Mouse (Mus musculus): ENCODE results near the gene Cnnm4. TPM values are rescaled to one million over a fixed set of nuclear protein-coding genes. Genes with fewer than 3 reads are reported as not detected.

Gene Cnnm4
- total and polyA plus RNA-seq, 2 experiments, result 2.3 to 2.7 TPM

GRCm38 (mm10) chr1:36523332-36524013, 52.1 kb downstream of the Cnnm4 start:
- no peak for DNase-seq (ENCODE audit: extremely low read depth, low read depth, low spot score)
- Histone ChIP-seq H3K4me3 (ENCODE audit: insufficient read depth, low read depth, low read length) (no peak overlapping the region), H3K4me1 (ENCODE audit: control insufficient read depth, insufficient read depth, low read length) (peaks cover 11% of the 10 kb centered on the region), H3K27me3 (ENCODE audit: control insufficient read depth, insufficient read depth, low read length) (no peaks in the 10 kb centered on the region), H3K27ac (replicated peaks; ENCODE audit: insufficient read depth, low read depth, low read length) (no peak overlapping the region), H3K9ac (ENCODE audit: low read depth, low read length) (no peak overlapping the region), H3K36me3 (ENCODE audit: control insufficient read depth, insufficient read depth, low read length) (peaks cover 6% of the 10 kb centered on the region; the same call in 1 of the 2 replicates), H3K79me2 (ENCODE audit: control insufficient read depth, insufficient read depth, low read length) (no peaks in the 10 kb centered on the region)
- WGBS, result 78% methylated on average over 9 of the region's 9 CpGs
- TF ChIP-seq CTCF (IDR thresholded peaks at IDR 0.05; ENCODE audit: low read depth, low read length), result no peak
- TF ChIP-seq POLR2A (IDR thresholded peaks at IDR 0.05; ENCODE audit: extremely low read depth, insufficient read depth, low read length), result no peak

- peaks cover 11% of the 10 kb centered on the region for H3K4me1 ChIP-seq (ENCODE audit: control insufficient read depth, insufficient read depth, low read length)
- no peak overlapping the region for H3K4me3 ChIP-seq (ENCODE audit: insufficient read depth, low read depth, low read length)
- no peaks in the 10 kb centered on the region for H3K79me2 ChIP-seq (ENCODE audit: control insufficient read depth, insufficient read depth, low read length)
- TF ChIP-seq POLR2A (IDR thresholded peaks at IDR 0.05; ENCODE audit: extremely low read depth, insufficient read depth, low read length), result no peak
- no peak for TF ChIP-seq CTCF (IDR thresholded peaks at IDR 0.05; ENCODE audit: low read depth, low read length)
- H3K27ac ChIP-seq (replicated peaks; ENCODE audit: insufficient read depth, low read depth, low read length), result no peak overlapping the region
- no peak overlapping the region for H3K9ac ChIP-seq (ENCODE audit: low read depth, low read length)
- 85% methylated on average over 5 of the region's 5 CpGs for WGBS
- H3K36me3 ChIP-seq (ENCODE audit: control insufficient read depth, insufficient read depth, low read length), result peaks cover 6% of the 10 kb centered on the region; the same call in 1 of the 2 replicates
- no peak for DNase-seq (ENCODE audit: extremely low read depth, low read depth, low spot score)
- H3K27me3 ChIP-seq (ENCODE audit: control insufficient read depth, insufficient read depth, low read length), result no peaks in the 10 kb centered on the region
These were observed 52.6 kb downstream of the Cnnm4 start for GRCm38 (mm10) chr1:36524058-36524457.

GRCm38 (mm10) chr1:36525774-36526173, 54.4 kb downstream of the Cnnm4 start:
- Histone ChIP-seq H3K36me3 (ENCODE audit: control insufficient read depth, insufficient read depth, low read length) (peaks cover 6% of the 10 kb centered on the region; the same call in 1 of the 2 replicates), H3K4me1 (ENCODE audit: control insufficient read depth, insufficient read depth, low read length) (peaks cover 11% of the 10 kb centered on the region), H3K27ac (replicated peaks; ENCODE audit: insufficient read depth, low read depth, low read length) (0 out of 2 replicates have a peak overlapping the region, but pooled peaks have one; percentile 5), H3K79me2 (ENCODE audit: control insufficient read depth, insufficient read depth, low read length) (no peaks in the 10 kb centered on the region), H3K9ac (ENCODE audit: low read depth, low read length) (no peak overlapping the region), H3K27me3 (ENCODE audit: control insufficient read depth, insufficient read depth, low read length) (no peaks in the 10 kb centered on the region), H3K4me3 (ENCODE audit: insufficient read depth, low read depth, low read length) (no peak overlapping the region)
- DNase-seq (ENCODE audit: extremely low read depth, low read depth, low spot score), result peak; percentile 71
- 34% methylated on average over 12 of the region's 12 CpGs for WGBS
- no peak for TF ChIP-seq CTCF (IDR thresholded peaks at IDR 0.05; ENCODE audit: low read depth, low read length)
- TF ChIP-seq POLR2A (IDR thresholded peaks at IDR 0.05; ENCODE audit: extremely low read depth, insufficient read depth, low read length), result no peak

GRCm38 (mm10) chr1:36526903-36527302, 55.5 kb downstream of the Cnnm4 start:
- TF ChIP-seq POLR2A (IDR thresholded peaks at IDR 0.05; ENCODE audit: extremely low read depth, insufficient read depth, low read length) (no peak), CTCF (IDR thresholded peaks at IDR 0.05; ENCODE audit: low read depth, low read length) (no peak)
- H3K27me3 ChIP-seq (ENCODE audit: control insufficient read depth, insufficient read depth, low read length), result no peaks in the 10 kb centered on the region
- H3K27ac ChIP-seq (replicated peaks; ENCODE audit: insufficient read depth, low read depth, low read length), result no peak overlapping the region
- H3K4me1 ChIP-seq (ENCODE audit: control insufficient read depth, insufficient read depth, low read length), result peaks cover 11% of the 10 kb centered on the region
- no peak overlapping the region for H3K9ac ChIP-seq (ENCODE audit: low read depth, low read length)
- no peak overlapping the region for H3K4me3 ChIP-seq (ENCODE audit: insufficient read depth, low read depth, low read length)
- WGBS, result 35% methylated on average over 10 of the region's 10 CpGs
- DNase-seq (ENCODE audit: extremely low read depth, low read depth, low spot score), result peak; percentile 88
- H3K36me3 ChIP-seq (ENCODE audit: control insufficient read depth, insufficient read depth, low read length), result peaks cover 1% of the 10 kb centered on the region; the same call in 1 of the 2 replicates
- H3K79me2 ChIP-seq (ENCODE audit: control insufficient read depth, insufficient read depth, low read length), result no peaks in the 10 kb centered on the region

- WGBS, result 11% methylated on average over 1 of the region's 1 CpGs
- H3K27ac ChIP-seq (replicated peaks; ENCODE audit: insufficient read depth, low read depth, low read length), result no peak overlapping the region
- H3K4me1 ChIP-seq (ENCODE audit: control insufficient read depth, insufficient read depth, low read length), result peaks cover 11% of the 10 kb centered on the region
- H3K79me2 ChIP-seq (ENCODE audit: control insufficient read depth, insufficient read depth, low read length), result no peaks in the 10 kb centered on the region
- no peaks in the 10 kb centered on the region for H3K36me3 ChIP-seq (ENCODE audit: control insufficient read depth, insufficient read depth, low read length)
- no peak overlapping the region for H3K9ac ChIP-seq (ENCODE audit: low read depth, low read length)
- no peak overlapping the region for H3K4me3 ChIP-seq (ENCODE audit: insufficient read depth, low read depth, low read length)
- no peaks in the 10 kb centered on the region for H3K27me3 ChIP-seq (ENCODE audit: control insufficient read depth, insufficient read depth, low read length)
- DNase-seq (ENCODE audit: extremely low read depth, low read depth, low spot score), result no peak
- no peak for TF ChIP-seq POLR2A (IDR thresholded peaks at IDR 0.05; ENCODE audit: extremely low read depth, insufficient read depth, low read length)
- TF ChIP-seq CTCF (IDR thresholded peaks at IDR 0.05; ENCODE audit: low read depth, low read length), result no peak
These were observed 56.9 kb downstream of the Cnnm4 start for GRCm38 (mm10) chr1:36528351-36528750.

GRCm38 (mm10) chr1:36529274-36529673, 57.9 kb downstream of the Cnnm4 start:
- WGBS, result 93% methylated on average over 4 of the region's 4 CpGs
- no peak for DNase-seq (ENCODE audit: extremely low read depth, low read depth, low spot score)
- no peak overlapping the region for H3K4me3 ChIP-seq (ENCODE audit: insufficient read depth, low read depth, low read length)
- peaks cover 11% of the 10 kb centered on the region for H3K4me1 ChIP-seq (ENCODE audit: control insufficient read depth, insufficient read depth, low read length)
- no peak for TF ChIP-seq POLR2A (IDR thresholded peaks at IDR 0.05; ENCODE audit: extremely low read depth, insufficient read depth, low read length)
- no peak for TF ChIP-seq CTCF (IDR thresholded peaks at IDR 0.05; ENCODE audit: low read depth, low read length)
- H3K9ac ChIP-seq (ENCODE audit: low read depth, low read length), result no peak overlapping the region
- H3K27ac ChIP-seq (replicated peaks; ENCODE audit: insufficient read depth, low read depth, low read length), result no peak overlapping the region
- H3K36me3 ChIP-seq (ENCODE audit: control insufficient read depth, insufficient read depth, low read length), result no peaks in the 10 kb centered on the region
- no peaks in the 10 kb centered on the region for H3K27me3 ChIP-seq (ENCODE audit: control insufficient read depth, insufficient read depth, low read length)
- H3K79me2 ChIP-seq (ENCODE audit: control insufficient read depth, insufficient read depth, low read length), result no peaks in the 10 kb centered on the region

Data from liver, adult 2 months (tissue).